Mouse (Mus musculus): ENCODE results near the gene Gabrg1.

The Gabrg1 gene

GRCm38 (mm10) chr5:70842192-70843095, at the start of gene Gabrg1:
Gene Gabrg1, minus strand, starts transcription at chr5:70842617.
- no peak for DNase-seq (ENCODE audit: low spot score)

- DNase-seq (ENCODE audit: low spot score): no peak
These were observed 41.6 kb upstream of the Gabrg1 start for GRCm38 (mm10) chr5:70884026-70884425.

- no peak for DNase-seq (ENCODE audit: low spot score)
These were observed 27.7 kb upstream of the Gabrg1 start for GRCm38 (mm10) chr5:70870081-70870480.

- no peak for DNase-seq (ENCODE audit: low spot score)
These were observed 798 bp upstream of the Gabrg1 start for GRCm38 (mm10) chr5:70843096-70843734.

- DNase-seq (ENCODE audit: low spot score): no peak
These were observed 23.7 kb downstream of the Gabrg1 start for GRCm38 (mm10) chr5:70818681-70819080.

GRCm38 (mm10) chr5:70736156-70736555, 106.3 kb downstream of the Gabrg1 start:
- no peak for DNase-seq (ENCODE audit: low spot score)

- DNase-seq (ENCODE audit: low spot score): no peak
These were observed 138.1 kb downstream of the Gabrg1 start for GRCm38 (mm10) chr5:70704361-70704760.
